Mouse (Mus musculus) myocyte (in vitro differentiated cells): Measurements from ENCODE around the gene Eif3a.

Source experiments
- CEBPB ChIP-seq: IDR thresholded peaks from 2 replicates; pipeline ENCODE4 v1.6.1; 2011; ENCODE audit warnings: mild to moderate bottlenecking, moderate library complexity; ENCODE audit not compliant: poor library complexity, insufficient read depth, severe bottlenecking
- E2F4 ChIP-seq: IDR thresholded peaks from one replicate; pipeline ENCODE4 v1.6.1; 2011; ENCODE audit warnings: mild to moderate bottlenecking, control low read depth, moderate library complexity; ENCODE audit not compliant: insufficient read depth
- MAX ChIP-seq: IDR thresholded peaks from one replicate; pipeline ENCODE4 v1.6.1; 2011; ENCODE audit warnings: low read depth, mild to moderate bottlenecking, control low read depth
- MYOD1 ChIP-seq, 3 experiments: IDR thresholded peaks; one replicate each; pipeline ENCODE4 v1.6.1; 2011; ENCODE audit warnings: control low read depth in 2 of 3, low read depth in 2 of 3, mild to moderate bottlenecking in 2 of 3, moderate library complexity in 1 of 3; ENCODE audit not compliant: insufficient read length in 2 of 3, control insufficient read depth in 1 of 3
- MYOG ChIP-seq, 3 experiments: IDR thresholded peaks; one replicate each; pipeline ENCODE4 v1.6.1; 2011; ENCODE audit warnings: control low read depth in 2 of 3, low read depth in 2 of 3, mild to moderate bottlenecking in 2 of 3; ENCODE audit not compliant: insufficient read length in 2 of 3, control insufficient read depth in 1 of 3, insufficient read depth in 1 of 3
- POLR2A ChIP-seq: IDR thresholded peaks from one replicate; pipeline ENCODE4 v1.6.1; 2011; ENCODE audit warnings: low read depth, mild to moderate bottlenecking, control low read depth, moderate library complexity; ENCODE audit not compliant: insufficient read length
- POLR2AphosphoS2 ChIP-seq: IDR thresholded peaks from one replicate; pipeline ENCODE4 v1.6.1; 2011; ENCODE audit warnings: low read depth, control low read depth; ENCODE audit not compliant: insufficient read length
- REST ChIP-seq: IDR thresholded peaks from one replicate; pipeline ENCODE4 v1.6.1; 2011; ENCODE audit warnings: mild to moderate bottlenecking, control low read depth, moderate library complexity; ENCODE audit not compliant: insufficient read depth, insufficient read length
- SRF ChIP-seq: IDR thresholded peaks from one replicate; pipeline ENCODE4 v1.6.1; 2011; ENCODE audit warnings: low read depth; ENCODE audit not compliant: control insufficient read depth, insufficient read length
- TCF12 ChIP-seq: IDR thresholded peaks from one replicate; pipeline ENCODE4 v1.6.1; 2011; ENCODE audit warnings: mild to moderate bottlenecking, control low read depth; ENCODE audit not compliant: poor library complexity, insufficient read depth, severe bottlenecking
- USF1 ChIP-seq: IDR thresholded peaks from one replicate; pipeline ENCODE4 v1.6.1; 2011; ENCODE audit warnings: low read depth, mild to moderate bottlenecking, control low read depth, moderate library complexity

GRCm38 (mm10) chr19:60787465-60788150 is 2.9 kb downstream of the Eif3a start:
- TF ChIP-seq POLR2AphosphoS2 (no peak), POLR2A (no peak), E2F4 (no peak), REST (no peak), USF1 (no peak), MAX (no peak), TCF12 (no peak), MYOG (IDR thresholded peaks at IDR 0.05; ENCODE audit: control insufficient read depth in 1 of 3, insufficient read depth in 1 of 3, insufficient read length in 2 of 3, low read depth in 2 of 3) (no peak), CEBPB (no peak), SRF (no peak), MYOD1 (IDR thresholded peaks at IDR 0.05; ENCODE audit: control insufficient read depth in 1 of 3, insufficient read length in 2 of 3, low read depth in 2 of 3) (no peak)
